26 mouse cellular contexts compared by ENCODE assay signal in the genomic region with DNA sequence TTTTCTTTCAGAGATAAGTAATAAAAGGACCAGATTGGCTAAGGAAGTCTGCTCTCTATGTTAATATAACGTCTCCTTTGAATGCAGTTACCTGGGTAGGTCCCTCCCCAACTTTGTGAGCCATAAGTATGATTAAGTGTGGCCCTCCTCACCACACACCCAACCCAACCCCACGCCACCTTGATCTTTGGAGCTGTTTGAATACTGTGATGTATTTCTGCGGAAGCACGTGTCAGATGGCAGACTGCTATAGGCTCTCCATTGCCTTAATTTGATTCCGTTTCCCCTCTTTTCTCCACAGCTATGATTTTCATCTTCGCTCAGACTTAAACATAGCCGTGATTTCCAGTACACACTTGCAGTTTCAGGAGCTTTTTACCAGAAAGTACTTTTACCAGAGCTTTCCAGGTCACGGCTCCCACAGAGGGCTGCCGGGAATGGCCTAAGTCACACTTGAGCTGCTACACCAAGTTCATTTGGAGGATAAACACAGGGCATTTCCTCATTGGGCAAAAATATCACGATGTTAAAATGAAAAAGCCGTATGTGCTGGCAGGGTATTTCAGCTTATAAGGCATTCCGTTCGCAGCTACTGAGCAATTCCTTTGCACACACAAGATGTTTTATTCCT. TPM values are rescaled to one million over a fixed set of nuclear protein-coding genes. Genes with fewer than 3 reads are reported as not detected.
DNase-seq lines count a peak whose midpoint lies in the region; ATAC-seq lines count a peak whose summit lies in the region.
"Had no signal": no experiment of that assay in that cellular context is flagged by ENCODE, and none has a peak within 500 bp of the region (broad histone marks: within the 10 kb centered on the region; RNA-seq: fewer than 3 reads in every experiment).

No protein-coding gene starts in this region.

- ATAC-seq in kidney, embryonic 14.5 days (ENCODE audit: low FRiP score, low TSS enrichment), result no peak
- ATAC-seq in kidney, embryonic 15.5 days (replicated peaks; ENCODE audit: low FRiP score), result no peak
- ATAC-seq: activated CD4-positive, CD25-positive, alpha-beta regulatory T cell, adult 4 months; forebrain, embryonic 13.5 days; intestine, embryonic 16.5 days; midbrain, embryonic 13.5 days had no signal

- 69% methylated on average over 13 of the region's 13 CpGs for WGBS in kidney, embryonic 14.5 days
- WGBS in kidney, embryonic 15.5 days, result 69% methylated on average over 13 of the region's 13 CpGs

- no peak overlapping the region for H3K4me2 ChIP-seq in kidney, embryonic 14.5 days (replicated peaks; ENCODE audit: low read depth, low read length)
- no peak overlapping the region for H3K4me2 ChIP-seq in kidney, embryonic 15.5 days
- H3K4me2 ChIP-seq: forebrain, embryonic 13.5 days; heart, embryonic 15.5 days; hindbrain, embryonic 12.5 days; midbrain, embryonic 13.5 days; neural tube, embryonic 13.5 days had no signal

- no peak overlapping the region for H3K27ac ChIP-seq in kidney, embryonic 14.5 days (ENCODE audit: low read depth, low read length)
- H3K27ac ChIP-seq in kidney, embryonic 15.5 days, result peak overlapping the region; percentile 54
- H3K27ac ChIP-seq: forebrain, embryonic 13.5 days; heart, embryonic 10.5 days; heart, embryonic 15.5 days; hindbrain, embryonic 12.5 days; liver, embryonic 14.5 days; macrophage; midbrain, embryonic 13.5 days; neural tube, embryonic 13.5 days had no signal

- peak; percentile 79 for DNase-seq in kidney, adult 11 months
- DNase-seq in kidney, postnatal 25 days, result peak; percentile 66 to 84
- DNase-seq in retina, postnatal 1 day, result no peak
- no peak for DNase-seq in adipocyte (ENCODE audit: low spot score)
- DNase-seq: adrenal gland, postnatal 10 days; cerebellum, postnatal 36 days; gastrocnemius, postnatal 14 days; heart, postnatal 36 days; liver; lung, adult 2 months; lung, postnatal 10 days; thymus, adult 2 months; thymus, postnatal 4 days had no signal

- no peaks in the 10 kb centered on the region for H3K27me3 ChIP-seq in kidney, embryonic 14.5 days (ENCODE audit: control insufficient read depth, insufficient read depth, low read length)
- no peaks in the 10 kb centered on the region for H3K27me3 ChIP-seq in kidney, embryonic 15.5 days
- H3K27me3 ChIP-seq: CH12.LX; heart, embryonic 15.5 days had no signal

- H3K9ac ChIP-seq in kidney, embryonic 14.5 days (ENCODE audit: low read depth, low read length), result no peak overlapping the region
- H3K9ac ChIP-seq in kidney, embryonic 15.5 days, result no peak overlapping the region
- H3K9ac ChIP-seq: forebrain, embryonic 13.5 days; heart, embryonic 15.5 days; hindbrain, embryonic 12.5 days; liver, embryonic 14.5 days; midbrain, embryonic 13.5 days; neural tube, embryonic 13.5 days had no signal

- H3K4me1 ChIP-seq in kidney, embryonic 14.5 days (ENCODE audit: control insufficient read depth, insufficient read depth, low read length), result peaks cover 12% of the 10 kb centered on the region; the same call in 1 of the 2 replicates
- H3K4me1 ChIP-seq in kidney, embryonic 15.5 days, result peaks cover 29% of the 10 kb centered on the region

- H3K36me3 ChIP-seq in kidney, embryonic 14.5 days (ENCODE audit: control insufficient read depth, insufficient read depth, low read length), result no peaks in the 10 kb centered on the region
- H3K36me3 ChIP-seq in kidney, embryonic 15.5 days, result no peaks in the 10 kb centered on the region; the same call in 1 of the 2 replicates
- H3K36me3 ChIP-seq: heart, embryonic 10.5 days; heart, embryonic 15.5 days; hindbrain, embryonic 12.5 days; midbrain, embryonic 13.5 days; neural tube, embryonic 13.5 days had no signal

- H3K4me3 ChIP-seq in kidney, embryonic 14.5 days (ENCODE audit: low read length), result no peak overlapping the region
- no peak overlapping the region for H3K4me3 ChIP-seq in kidney, embryonic 15.5 days (replicated peaks)
- H3K4me3 ChIP-seq: forebrain, embryonic 13.5 days; heart, embryonic 10.5 days; heart, embryonic 15.5 days; hindbrain, embryonic 12.5 days; midbrain, embryonic 13.5 days; neural tube, embryonic 13.5 days had no signal

- peaks cover 5% of the 10 kb centered on the region; the same call in 1 of the 2 replicates for H3K9me3 ChIP-seq in kidney, embryonic 14.5 days (ENCODE audit: control insufficient read depth, low read length)
- H3K9me3 ChIP-seq in kidney, embryonic 15.5 days (replicated peaks), result no peaks in the 10 kb centered on the region
- H3K9me3 ChIP-seq: forebrain, embryonic 13.5 days; heart, embryonic 10.5 days; heart, embryonic 15.5 days; hindbrain, embryonic 12.5 days; midbrain, embryonic 13.5 days; neural tube, embryonic 13.5 days had no signal

RNA-seq across cellular contexts. Expression of a gene that starts 2.3 kb away (rescaled TPM):
- polyA plus RNA-seq in kidney, embryonic 14.5 days (2014; fragmentation: Nextera tagmentation; extraction: Ambion mirVana), result 32.9 and 38.4 TPM in 2 replicates
- 27.2 and 29.8 TPM in 2 replicates for polyA plus RNA-seq in kidney, embryonic 15.5 days (2015; fragmentation: Nextera tagmentation; extraction: Ambion mirVana)

Comparison
In these comparisons a context has a peak if more than half of its experiments do, and no peak if none do; other contexts are left out.
1. DNase-seq: peak in kidney, adult 11 months (single experiment) and kidney, postnatal 25 days (2 of 2); none in retina, postnatal 1 day (single experiment) and adipocyte (single experiment).